Mouse (Mus musculus) heart, embryonic 16.5 days (tissue): Measurements from ENCODE around the gene St8sia1. TPM values are rescaled to one million over a fixed set of nuclear protein-coding genes. Genes with fewer than 3 reads are reported as not detected.
A peak's percentile ranks its signal among the peaks of the same experiment; 100 is the strongest.
"Not testable (repeated sequence)": the region's sequence is repeated elsewhere in the genome, so short reads cannot be mapped to it uniquely, and the experiment has no call there.

ENCODE experiments used
- ATAC-seq: fragments of 200-750 bp; cut with Nextera tagmentation; replicated peaks from 2 replicates; pipeline ENCODE4 v1.8.0; 2017; ENCODE audit warnings: moderate number of reproducible peaks; ENCODE audit not compliant: insufficient read depth, low FRiP score; ENCODE audit errors: extremely low read depth
- H3K27ac ChIP-seq: fragments of 300-500 bp; sonication (generic); 2 replicates; pipeline ENCODE4 v1.5.1; 2014; ENCODE audit warnings: mild to moderate bottlenecking, low read length, control low read depth, moderate library complexity
- H3K27me3 ChIP-seq: fragments of 300-500 bp; sonication (generic); 2 replicates; pipeline ENCODE4 v1.6.1; 2014; ENCODE audit warnings: low read length, mixed read lengths; ENCODE audit not compliant: control insufficient read depth, insufficient read depth
- H3K36me3 ChIP-seq: fragments of 300-500 bp; sonication (generic); 2 replicates; pipeline ENCODE4 v1.6.1; 2014; ENCODE audit not compliant: control insufficient read depth, insufficient read depth
- H3K4me1 ChIP-seq: fragments of 300-500 bp; sonication (generic); 2 replicates; pipeline ENCODE4 v1.6.1; 2014; ENCODE audit warnings: low read length, mixed read lengths; ENCODE audit not compliant: control insufficient read depth, insufficient read depth
- H3K4me2 ChIP-seq: fragments of 300-500 bp; sonication (generic); 2 replicates; pipeline ENCODE4 v1.6.1; 2014; ENCODE audit warnings: low read depth, mild to moderate bottlenecking, control low read depth, low read length
- H3K4me3 ChIP-seq: fragments of 300-500 bp; sonication (generic); 2 replicates; pipeline ENCODE4 v1.5.1; 2014; ENCODE audit warnings: mild to moderate bottlenecking, control low read depth, low read length
- H3K9ac ChIP-seq: fragments of 300-500 bp; sonication (generic); 2 replicates; pipeline ENCODE4 v1.6.1; 2014; ENCODE audit warnings: low read length, control low read depth
- H3K9me3 ChIP-seq: fragments of 300-500 bp; sonication (generic); replicated peaks from 2 replicates; pipeline ENCODE4 v1.6.1; 2016; ENCODE audit warnings: low read length; ENCODE audit not compliant: control insufficient read depth
- WGBS: fragments of 180-500 bp; shearing (Covaris S2); extraction: QIAGEN DNeasy Blood & Tissue Kit; methylation state at CpG from one replicate; pipeline ENCODE4 v1.1.7; 2014; 5-methylcytosine and 5-hydroxymethylcytosine counted together
- polyA plus RNA-seq: library from polyadenylated mRNA; unstranded; fragments of >200 nt; fragmentation: Nextera tagmentation; extraction: Ambion mirVana; gene quantifications from 2 replicates; pipeline ENCODE4 v1.2.1, GENCODE M21; 2015

St8sia1 gene
- polyA plus RNA-seq, 1 experiment from 2014 or later, result 2.0 TPM

DNA sequence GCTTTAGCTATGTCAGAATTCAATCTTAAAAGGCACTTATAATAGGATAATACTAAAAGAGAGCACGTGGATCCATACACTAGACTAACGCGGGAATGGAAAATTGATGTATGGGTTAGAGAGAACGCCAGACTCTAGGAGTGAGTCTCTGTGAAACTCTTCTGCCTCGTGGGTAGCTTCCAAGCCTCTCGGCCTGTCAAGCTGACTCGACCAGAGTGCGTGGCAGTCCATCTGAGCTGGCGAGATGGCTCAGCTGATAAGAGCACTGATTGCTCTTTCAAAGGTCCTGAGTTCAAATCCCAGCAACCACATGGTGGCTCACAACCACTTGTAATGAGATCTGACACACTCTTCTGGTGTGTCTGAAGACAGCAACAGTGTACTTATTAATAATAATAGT lies 22.5 kb upstream of the St8sia1 start:
- ATAC-seq, H3K4me2 ChIP-seq, H3K4me3 ChIP-seq, H3K9me3 ChIP-seq, H3K9ac ChIP-seq, H3K36me3 ChIP-seq, H3K4me1 ChIP-seq, H3K27me3 ChIP-seq, H3K27ac ChIP-seq: not testable (repeated sequence)
- 80% methylated on average over 9 of the region's 9 CpGs for WGBS

DNA sequence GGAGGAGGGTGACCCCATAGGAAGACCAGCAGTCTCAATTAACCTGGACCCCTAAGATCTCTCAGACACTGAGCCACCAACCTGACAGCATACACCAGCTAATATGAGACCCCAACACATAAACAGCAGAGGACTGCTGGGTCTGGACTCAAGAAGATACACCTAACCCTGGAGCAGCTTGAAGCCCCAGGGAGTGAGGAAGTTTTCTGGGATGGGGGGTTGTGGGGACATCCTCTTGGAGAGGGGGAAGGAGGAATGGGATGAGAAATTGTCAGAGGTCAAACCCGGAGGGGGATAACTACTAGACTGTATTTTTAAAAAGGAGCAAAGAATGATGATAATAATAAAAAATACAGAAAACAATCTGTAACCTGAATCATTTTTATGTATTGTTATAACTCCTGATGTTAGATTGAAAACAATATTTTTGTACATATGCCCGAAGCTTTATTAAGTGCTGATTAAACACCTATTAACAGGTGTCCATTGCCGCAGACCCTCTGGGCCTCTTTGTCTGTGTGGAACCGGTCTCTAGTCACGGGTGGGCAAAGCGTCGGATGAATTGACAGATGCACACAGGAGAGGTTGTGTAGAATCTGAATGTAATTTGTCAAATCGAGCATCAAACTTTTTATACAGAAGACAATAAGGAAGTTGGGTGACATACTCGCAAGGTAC lies 21.4 kb upstream of the St8sia1 start:
- H3K4me1 ChIP-seq, result not testable (repeated sequence)

DNA sequence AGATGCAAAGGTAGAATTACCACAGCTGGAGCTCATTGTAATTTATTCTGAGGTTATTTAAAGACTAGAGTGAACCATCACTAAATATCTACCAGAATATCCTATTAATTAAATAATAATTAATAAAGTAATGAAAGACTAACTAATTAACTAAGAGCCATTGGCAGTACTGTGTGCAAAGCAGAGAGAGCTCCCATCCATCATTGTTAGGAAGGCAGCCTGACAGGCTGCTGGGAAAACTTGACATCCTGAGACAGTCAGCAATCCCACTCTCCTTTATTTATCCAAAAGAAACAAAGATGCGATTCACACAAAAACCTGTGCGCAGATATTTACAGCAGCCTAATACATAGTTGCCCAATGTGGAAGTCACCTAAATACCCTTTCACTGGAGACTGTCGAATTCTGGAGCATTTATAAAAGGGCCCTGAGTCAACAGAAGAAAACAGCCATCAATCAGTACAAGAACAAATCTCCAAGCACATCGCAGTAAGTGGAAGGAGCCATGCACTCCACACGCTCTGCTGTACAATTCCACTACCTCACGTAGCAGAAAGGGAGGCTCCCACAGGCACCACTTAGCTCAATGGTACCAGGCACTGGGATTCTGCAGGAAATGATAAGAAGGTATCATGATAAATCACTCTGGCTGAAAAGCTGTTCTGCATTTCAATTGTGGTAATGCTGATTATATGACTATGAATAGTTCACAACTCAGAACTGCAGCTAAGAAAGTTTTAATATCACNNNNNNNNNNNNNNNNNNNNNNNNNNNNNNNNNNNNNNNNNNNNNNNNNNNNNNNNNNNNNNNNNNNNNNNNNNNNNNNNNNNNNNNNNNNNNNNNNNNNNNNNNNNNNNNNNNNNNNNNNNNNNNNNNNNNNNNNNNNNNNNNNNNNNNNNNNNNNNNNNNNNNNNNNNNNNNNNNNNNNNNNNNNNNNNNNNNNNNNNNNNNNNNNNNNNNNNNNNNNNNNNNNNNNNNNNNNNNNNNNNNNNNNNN lies 15.7 kb upstream of the St8sia1 start:
- Histone ChIP-seq H3K4me2 (peak overlapping the region; percentile 36), H3K4me1 (peaks cover 10% of the 10 kb centered on the region), H3K27ac (peak overlapping the region; percentile 27), H3K9ac (no peak overlapping the region), H3K27me3 (no peaks in the 10 kb centered on the region), H3K9me3 (peaks cover 3% of the 10 kb centered on the region; the same call in 1 of the 2 replicates), H3K4me3 (no peak overlapping the region), H3K36me3 (no peaks in the 10 kb centered on the region)
- peak; percentile 70 for ATAC-seq
- 24% methylated on average over 6 of the region's 6 CpGs for WGBS

More for the DNA sequence above, 21.4 kb upstream of the St8sia1 start:
- H3K36me3 ChIP-seq, H3K9me3 ChIP-seq, H3K4me2 ChIP-seq, H3K27ac ChIP-seq, ATAC-seq, H3K27me3 ChIP-seq, H3K9ac ChIP-seq, H3K4me3 ChIP-seq: not testable (repeated sequence)
- WGBS, result 89% methylated on average over 9 of the region's 9 CpGs

DNA sequence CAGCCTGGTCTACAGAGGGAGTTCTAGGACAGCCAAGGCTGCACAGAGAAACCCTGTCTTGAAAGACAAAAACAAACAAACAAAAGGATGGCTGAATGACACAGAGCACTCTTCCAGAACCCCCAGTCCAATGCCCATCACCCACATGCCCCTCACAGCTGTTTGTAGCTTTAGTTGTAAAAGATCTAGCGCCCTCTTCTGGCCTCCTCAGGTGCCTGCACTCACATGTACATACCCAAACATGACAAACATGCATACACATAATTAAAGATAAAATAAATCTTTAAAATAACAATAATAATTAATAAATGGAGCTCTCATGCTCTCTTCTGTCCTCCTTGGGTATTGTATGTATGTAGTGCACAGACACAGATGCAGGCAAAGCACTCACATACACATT lies 13.0 kb upstream of the St8sia1 start:
- no peak for ATAC-seq
- Histone ChIP-seq H3K4me2 (no peak overlapping the region), H3K9ac (no peak overlapping the region), H3K27ac (no peak overlapping the region), H3K9me3 (peaks cover 3% of the 10 kb centered on the region; the same call in 1 of the 2 replicates), H3K4me3 (no peak overlapping the region), H3K36me3 (no peaks in the 10 kb centered on the region), H3K4me1 (peaks cover 10% of the 10 kb centered on the region), H3K27me3 (no peaks in the 10 kb centered on the region)
- WGBS, result 53% methylated on average over 1 of the region's 1 CpGs

DNA sequence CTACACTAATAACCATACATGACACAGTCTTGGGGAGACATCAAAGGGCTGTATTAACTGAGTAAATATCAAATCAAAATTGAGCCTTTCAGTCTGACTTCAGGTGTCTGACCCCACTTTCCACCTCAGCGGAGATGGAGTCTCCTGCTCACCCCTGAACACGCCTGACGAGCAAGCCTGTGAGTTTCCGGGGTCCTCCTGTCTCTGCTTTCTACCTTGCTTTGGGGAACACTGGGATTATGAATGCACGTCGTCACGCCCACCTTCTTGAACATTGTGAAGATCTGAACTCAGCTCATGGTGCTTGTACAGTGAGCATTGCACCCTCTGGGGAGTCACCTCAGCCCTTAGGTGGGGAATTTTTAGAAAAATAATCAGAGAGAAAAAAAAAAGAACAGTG lies 9.0 kb upstream of the St8sia1 start:
- peaks cover 3% of the 10 kb centered on the region; the same call in 1 of the 2 replicates for H3K9me3 ChIP-seq
- no peak overlapping the region for H3K27ac ChIP-seq
- no peak overlapping the region for H3K4me2 ChIP-seq
- H3K27me3 ChIP-seq, result no peaks in the 10 kb centered on the region
- no peak for ATAC-seq
- no peaks in the 10 kb centered on the region for H3K4me1 ChIP-seq
- WGBS, result 87% methylated on average over 7 of the region's 7 CpGs
- H3K4me3 ChIP-seq, result no peak overlapping the region
- H3K36me3 ChIP-seq, result no peaks in the 10 kb centered on the region
- H3K9ac ChIP-seq, result no peak overlapping the region

DNA sequence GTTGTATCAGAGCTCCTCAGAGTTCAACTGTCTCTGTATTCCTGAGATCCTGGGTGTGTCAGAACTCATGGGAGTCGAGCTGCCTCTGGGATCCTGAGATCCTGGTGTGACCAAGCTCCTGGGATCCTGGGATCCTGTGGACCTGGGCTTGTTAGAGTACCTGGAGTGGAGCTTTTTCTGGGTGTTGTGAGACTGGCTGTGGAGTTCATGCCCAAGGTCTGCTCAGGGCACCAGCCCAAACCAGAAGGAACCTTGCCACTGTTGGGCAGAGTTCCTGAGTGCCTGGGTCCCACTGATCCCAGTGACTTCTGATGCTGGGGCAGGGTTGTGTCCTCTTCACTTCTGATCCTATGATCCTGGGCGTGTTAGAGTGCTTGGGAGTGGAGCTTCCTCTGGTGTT lies 8.0 kb upstream of the St8sia1 start:
- no peak overlapping the region for H3K9ac ChIP-seq
- no peaks in the 10 kb centered on the region for H3K4me1 ChIP-seq
- ATAC-seq, result no peak
- no peak overlapping the region for H3K4me2 ChIP-seq
- H3K4me3 ChIP-seq, result no peak overlapping the region
- peaks cover 2% of the 10 kb centered on the region; the same call in 1 of the 2 replicates for H3K9me3 ChIP-seq
- WGBS, result 60% methylated on average over 2 of the region's 2 CpGs
- no peak overlapping the region for H3K27ac ChIP-seq
- H3K36me3 ChIP-seq, result no peaks in the 10 kb centered on the region
- no peaks in the 10 kb centered on the region for H3K27me3 ChIP-seq

DNA sequence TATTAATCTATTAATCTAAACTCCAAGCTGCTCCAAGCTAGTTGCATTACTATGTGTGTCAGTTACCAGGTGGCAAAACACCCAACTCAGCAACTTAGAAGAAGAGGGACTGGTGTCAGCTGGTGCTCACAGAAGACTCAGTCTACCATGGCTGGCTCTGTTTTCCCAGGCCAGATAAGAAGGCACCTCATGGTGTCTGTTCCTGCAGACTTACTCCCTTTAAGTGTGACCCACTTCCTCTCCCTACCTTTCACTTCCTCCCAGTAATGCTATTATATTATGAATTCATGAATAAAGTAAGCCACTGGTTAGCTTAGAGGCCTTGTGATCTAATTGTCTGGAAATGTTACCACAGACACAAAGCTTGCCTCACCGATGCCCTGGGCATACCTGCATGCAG lies 3.2 kb upstream of the St8sia1 start:
- no peak for ATAC-seq
- no peaks in the 10 kb centered on the region for H3K9me3 ChIP-seq
- 90% methylated on average over 1 of the region's 1 CpGs for WGBS

DNA sequence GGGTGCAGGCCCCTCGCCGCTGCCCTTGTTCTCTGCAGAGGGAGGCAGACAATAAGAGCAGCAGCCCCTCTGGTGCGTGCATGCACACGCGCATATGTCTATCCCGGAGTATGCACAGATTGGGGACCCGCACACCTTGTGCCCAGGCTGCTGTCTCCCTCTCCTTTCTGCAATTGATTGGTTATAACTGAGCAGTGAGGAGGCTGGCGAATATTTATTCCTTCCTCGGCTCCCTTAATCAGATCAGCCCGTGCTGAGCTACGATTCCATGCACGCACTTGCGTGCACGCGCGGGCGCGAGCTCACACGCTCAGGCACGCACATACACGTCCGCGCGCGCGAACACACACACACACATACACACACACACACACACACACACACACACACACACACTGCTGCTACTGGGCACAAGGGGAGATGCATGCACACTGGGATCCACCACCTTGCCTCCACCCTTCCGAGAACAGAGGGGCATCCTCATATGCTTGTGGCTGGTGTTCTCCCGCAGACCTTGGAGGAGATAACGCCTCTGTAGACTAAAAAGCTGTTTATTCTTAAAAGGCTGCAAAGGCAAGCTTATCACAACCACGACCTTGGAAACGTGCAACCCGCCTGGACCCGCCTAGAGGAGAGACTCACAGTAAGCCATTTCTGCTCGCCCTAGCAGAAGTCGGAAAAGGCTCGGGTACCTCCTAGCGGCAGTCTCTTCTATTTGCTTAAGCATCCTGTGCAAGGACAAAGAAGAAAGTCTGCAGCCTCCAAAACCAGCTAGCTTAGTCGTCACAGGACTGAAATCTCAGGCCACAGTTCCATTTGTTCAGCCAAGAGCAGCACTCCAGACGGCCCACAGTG lies 506 bp upstream of the St8sia1 start:
- WGBS, result under 1% methylated on average over 39 of the region's 39 CpGs
- H3K4me2 ChIP-seq, result peak overlapping the region; percentile 99

More for the DNA sequence above, 3.2 kb upstream of the St8sia1 start:
- peaks cover 4% of the 10 kb centered on the region; the same call in 1 of the 2 replicates for H3K4me1 ChIP-seq
- H3K27ac ChIP-seq, result no peak overlapping the region
- H3K9ac ChIP-seq, result no peak overlapping the region
- no peak overlapping the region for H3K4me2 ChIP-seq
- no peak overlapping the region for H3K4me3 ChIP-seq
- no peaks in the 10 kb centered on the region for H3K36me3 ChIP-seq
- peaks cover 15% of the 10 kb centered on the region for H3K27me3 ChIP-seq

More for the DNA sequence above, 506 bp upstream of the St8sia1 start:
- Histone ChIP-seq H3K9ac (peak overlapping the region; percentile 66), H3K4me1 (peaks cover 4% of the 10 kb centered on the region; the same call in 1 of the 2 replicates), H3K27me3 (peaks cover 17% of the 10 kb centered on the region), H3K4me3 (peak overlapping the region; percentile 71), H3K9me3 (peaks cover 3% of the 10 kb centered on the region; the same call in 1 of the 2 replicates), H3K27ac (no peak overlapping the region; the same call in 1 of the 2 replicates), H3K36me3 (no peaks in the 10 kb centered on the region)
- ATAC-seq, result peak; percentile 82
